Mouse (Mus musculus): Measurements from ENCODE around the gene Ssrp1. TPM values are rescaled to one million over a fixed set of nuclear protein-coding genes. Genes with fewer than 3 reads are reported as not detected.

The Ssrp1 gene
- 156 and 166 TPM in 2 replicates for polyA plus RNA-seq (2015; fragmentation: Nextera tagmentation; extraction: Ambion mirVana)

DNA sequence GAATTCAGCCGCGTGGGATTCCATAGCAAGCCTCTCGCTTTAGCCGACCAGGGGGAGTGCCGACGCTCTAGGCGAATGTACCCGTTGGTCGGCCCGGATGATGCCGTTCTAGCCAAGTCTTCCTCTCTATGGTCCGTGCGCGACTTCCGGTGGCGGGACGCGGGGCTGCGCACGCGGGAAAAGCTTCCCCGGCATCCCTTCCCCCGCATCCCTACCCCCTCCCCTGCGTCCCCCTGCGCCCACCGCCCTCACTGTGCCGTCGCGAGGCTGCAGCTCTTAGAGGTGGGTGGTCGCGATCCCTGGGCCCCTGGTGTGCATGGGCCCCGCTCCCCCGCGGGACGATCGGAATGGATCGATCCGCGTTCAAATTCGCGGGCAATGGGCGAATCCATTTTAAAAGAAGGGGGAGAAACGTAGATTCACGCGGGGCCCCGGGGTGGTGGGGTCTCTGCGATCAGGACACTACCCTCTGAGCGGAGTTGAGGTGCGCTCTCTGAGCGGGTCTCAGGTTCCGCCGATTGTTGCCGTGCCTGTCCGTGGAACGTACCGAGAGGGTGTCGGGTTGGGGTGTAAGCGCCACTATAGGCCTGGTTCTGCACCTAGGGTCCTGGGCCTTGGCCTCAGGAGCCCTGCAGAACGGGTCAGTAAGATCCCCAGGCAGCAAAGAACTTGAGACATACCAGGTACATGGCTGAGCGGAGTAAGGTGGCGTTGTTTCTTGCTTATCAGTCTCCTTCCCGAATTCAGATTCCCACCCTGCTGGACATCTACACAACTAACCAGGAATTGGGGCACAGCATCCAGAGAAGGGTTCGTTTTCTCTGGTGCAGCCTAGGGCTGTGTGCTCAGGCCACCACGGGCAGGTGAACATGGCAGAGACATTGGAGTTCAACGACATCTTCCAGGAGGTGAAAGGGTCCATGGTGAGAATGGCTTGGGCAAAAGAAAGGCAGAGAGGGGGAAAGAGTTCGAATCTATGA, at the start of gene Ssrp1, which contains the start of gene P2rx3:
Gene Ssrp1, plus strand, starts transcription at position 188 of the 980 bp plus-strand sequence.
Gene P2rx3, minus strand, starts transcription at position 416 of the 980 bp plus-strand sequence.
- peak; percentile 97 for ATAC-seq
- WGBS: 1% methylated on average over 66 of the region's 66 CpGs
- Histone ChIP-seq H3K9me3 (ENCODE audit: control insufficient read depth, low read length) (no peaks in the 10 kb centered on the region), H3K36me3 (ENCODE audit: control insufficient read depth, insufficient read depth, low read length) (peaks cover 23% of the 10 kb centered on the region), H3K27ac (ENCODE audit: low read depth, low read length) (peak within 1 kb of the TSS; percentile 85), H3K4me3 (ENCODE audit: low read length) (peak within 1 kb of the TSS; percentile 84), H3K9ac (ENCODE audit: low read depth, low read length) (peak within 1 kb of the TSS; percentile 96), H3K4me1 (ENCODE audit: control insufficient read depth, insufficient read depth, low read depth, low read length) (peaks cover 17% of the 10 kb centered on the region), H3K4me2 (ENCODE audit: low read length) (peak within 1 kb of the TSS; percentile 95), H3K27me3 (replicated peaks; ENCODE audit: control insufficient read depth, insufficient read depth, low read length) (no peaks in the 10 kb centered on the region)

DNA sequence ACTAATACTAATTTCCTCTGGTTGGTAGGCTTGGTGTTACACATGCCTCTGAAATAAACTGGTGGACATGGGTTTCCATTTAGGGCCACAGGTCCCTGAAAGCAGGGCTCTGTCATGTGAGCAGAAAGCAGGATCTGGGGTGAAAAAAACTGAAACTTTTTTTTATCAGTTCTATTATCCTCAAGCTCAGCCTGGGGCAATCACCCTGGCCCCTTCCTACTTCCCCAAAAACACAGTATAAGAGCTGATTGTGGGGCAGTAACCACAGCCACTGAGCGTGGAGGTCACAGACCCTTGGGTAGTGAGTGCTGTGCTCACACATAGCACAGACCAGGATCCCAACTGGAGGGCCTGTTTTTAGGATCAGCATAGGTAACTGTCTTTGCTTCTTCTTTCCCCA, 49.1 kb upstream of the Ssrp1 start, which contains the start of gene Prg3:
Gene Prg3, plus strand, starts transcription at position 286 of the 400 bp plus-strand sequence.
- H3K27me3 ChIP-seq (replicated peaks; ENCODE audit: control insufficient read depth, insufficient read depth, low read length): no peaks in the 10 kb centered on the region
- no peaks in the 10 kb centered on the region for H3K9me3 ChIP-seq (ENCODE audit: control insufficient read depth, low read length)
- no peak within 1 kb of the TSS for H3K9ac ChIP-seq (ENCODE audit: low read depth, low read length)
- H3K36me3 ChIP-seq (ENCODE audit: control insufficient read depth, insufficient read depth, low read length): no peaks in the 10 kb centered on the region
- ATAC-seq: no peak
- no peak within 1 kb of the TSS for H3K27ac ChIP-seq (ENCODE audit: low read depth, low read length)
- no peak within 1 kb of the TSS for H3K4me3 ChIP-seq (ENCODE audit: low read length)
- H3K4me2 ChIP-seq (ENCODE audit: low read length): no peak within 1 kb of the TSS
- 86% methylated on average over 1 of the region's 1 CpGs for WGBS
- H3K4me1 ChIP-seq (ENCODE audit: control insufficient read depth, insufficient read depth, low read depth, low read length): no peaks in the 10 kb centered on the region

DNA sequence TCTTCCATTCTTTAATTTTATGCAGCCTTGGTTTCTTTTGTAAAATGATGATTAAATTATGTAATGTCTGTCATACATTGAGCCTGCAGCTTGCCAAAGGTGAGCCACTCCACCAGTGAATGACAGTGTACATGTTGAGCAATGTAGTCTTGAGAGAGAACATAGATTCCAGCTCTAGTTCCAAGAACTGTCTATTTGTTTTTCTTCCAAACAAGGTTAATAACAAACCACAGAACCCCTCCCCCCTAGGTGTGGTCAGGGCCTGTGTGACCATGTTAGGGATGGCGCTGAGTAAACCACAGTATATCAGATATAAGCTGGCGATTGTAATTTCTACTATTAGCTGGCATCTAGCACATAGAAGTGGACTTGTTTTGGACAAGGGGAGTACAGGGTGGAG, 40.7 kb upstream of the Ssrp1 start:
- no peak overlapping the region for H3K4me2 ChIP-seq (ENCODE audit: low read length)
- H3K27ac ChIP-seq (ENCODE audit: low read depth, low read length): no peak overlapping the region
- 89% methylated on average over 2 of the region's 2 CpGs for WGBS
- H3K4me3 ChIP-seq (ENCODE audit: low read length): no peak overlapping the region
- no peaks in the 10 kb centered on the region for H3K27me3 ChIP-seq (replicated peaks; ENCODE audit: control insufficient read depth, insufficient read depth, low read length)
- H3K36me3 ChIP-seq (ENCODE audit: control insufficient read depth, insufficient read depth, low read length): no peaks in the 10 kb centered on the region
- no peak for ATAC-seq
- H3K9me3 ChIP-seq (ENCODE audit: control insufficient read depth, low read length): no peaks in the 10 kb centered on the region
- H3K4me1 ChIP-seq (ENCODE audit: control insufficient read depth, insufficient read depth, low read depth, low read length): no peaks in the 10 kb centered on the region
- H3K9ac ChIP-seq (ENCODE audit: low read depth, low read length): no peak overlapping the region

DNA sequence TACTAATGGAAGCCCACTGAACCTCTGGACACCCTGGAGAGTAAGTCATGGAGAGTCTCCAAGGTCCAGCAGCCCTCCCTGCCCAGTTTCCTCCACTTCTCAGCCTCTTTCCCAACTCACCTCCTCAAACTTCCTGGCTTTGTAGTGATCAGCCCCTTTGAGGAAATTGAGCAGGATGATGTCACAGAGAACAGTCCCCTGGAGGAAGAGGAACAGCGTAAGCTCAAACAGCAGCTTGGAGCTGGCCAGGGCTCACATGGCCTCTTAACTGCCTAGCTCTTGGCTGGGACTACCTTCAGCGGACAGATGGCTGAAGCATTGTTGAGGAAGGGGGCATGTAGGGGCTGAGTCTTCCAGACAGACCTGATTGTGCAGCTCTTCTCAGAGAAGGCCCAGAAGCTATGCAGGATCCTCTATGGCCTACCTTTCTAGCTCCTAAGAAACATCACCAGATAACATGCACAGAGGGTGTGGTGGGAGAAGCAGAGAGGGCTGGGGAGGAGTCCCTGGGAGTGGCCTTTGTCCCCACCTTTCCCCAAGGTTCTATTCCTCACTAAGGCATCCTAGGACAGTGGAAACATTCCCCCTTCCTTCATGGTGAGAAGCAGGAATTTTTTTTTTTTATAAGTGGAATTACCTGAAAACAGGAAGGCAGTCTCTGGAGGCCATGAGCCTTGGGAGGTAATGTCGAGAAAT, 37.4 kb upstream of the Ssrp1 start:
- H3K4me3 ChIP-seq (ENCODE audit: low read length): no peak overlapping the region
- H3K9me3 ChIP-seq (ENCODE audit: control insufficient read depth, low read length): no peaks in the 10 kb centered on the region
- no peaks in the 10 kb centered on the region for H3K36me3 ChIP-seq (ENCODE audit: control insufficient read depth, insufficient read depth, low read length)
- no peaks in the 10 kb centered on the region for H3K4me1 ChIP-seq (ENCODE audit: control insufficient read depth, insufficient read depth, low read depth, low read length)
- no peak overlapping the region for H3K27ac ChIP-seq (ENCODE audit: low read depth, low read length)
- no peaks in the 10 kb centered on the region for H3K27me3 ChIP-seq (replicated peaks; ENCODE audit: control insufficient read depth, insufficient read depth, low read length)
- no peak for ATAC-seq
- no peak overlapping the region for H3K4me2 ChIP-seq (ENCODE audit: low read length)
- no peak overlapping the region for H3K9ac ChIP-seq (ENCODE audit: low read depth, low read length)
- 75% methylated on average over 3 of the region's 3 CpGs for WGBS

DNA sequence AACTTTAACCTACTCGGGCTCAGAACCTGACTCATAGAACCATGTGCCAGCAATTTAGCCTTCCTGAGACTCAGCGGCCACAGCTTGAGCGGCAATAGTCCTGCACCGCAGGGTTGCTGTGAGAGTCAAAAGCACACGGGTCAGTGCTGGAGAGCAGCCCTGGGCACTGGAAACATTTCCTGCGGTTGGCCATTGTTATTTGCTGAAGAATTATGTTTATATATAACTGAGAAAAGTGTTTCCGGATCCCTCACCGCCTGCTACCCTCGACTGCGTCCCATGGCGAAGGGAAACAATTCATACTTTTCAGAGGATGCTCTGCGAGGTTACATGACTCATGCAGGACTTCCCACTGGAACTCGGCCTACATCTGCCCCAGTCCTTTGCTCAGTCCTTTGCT, 35.5 kb upstream of the Ssrp1 start:
- Histone ChIP-seq H3K27me3 (replicated peaks; ENCODE audit: control insufficient read depth, insufficient read depth, low read length) (no peaks in the 10 kb centered on the region), H3K9me3 (ENCODE audit: control insufficient read depth, low read length) (no peaks in the 10 kb centered on the region), H3K4me1 (ENCODE audit: control insufficient read depth, insufficient read depth, low read depth, low read length) (no peaks in the 10 kb centered on the region), H3K4me2 (ENCODE audit: low read length) (no peak overlapping the region), H3K9ac (ENCODE audit: low read depth, low read length) (no peak overlapping the region), H3K4me3 (ENCODE audit: low read length) (no peak overlapping the region), H3K36me3 (ENCODE audit: control insufficient read depth, insufficient read depth, low read length) (no peaks in the 10 kb centered on the region), H3K27ac (ENCODE audit: low read depth, low read length) (no peak overlapping the region)
- ATAC-seq: no peak
- 63% methylated on average over 13 of the region's 13 CpGs for WGBS

DNA sequence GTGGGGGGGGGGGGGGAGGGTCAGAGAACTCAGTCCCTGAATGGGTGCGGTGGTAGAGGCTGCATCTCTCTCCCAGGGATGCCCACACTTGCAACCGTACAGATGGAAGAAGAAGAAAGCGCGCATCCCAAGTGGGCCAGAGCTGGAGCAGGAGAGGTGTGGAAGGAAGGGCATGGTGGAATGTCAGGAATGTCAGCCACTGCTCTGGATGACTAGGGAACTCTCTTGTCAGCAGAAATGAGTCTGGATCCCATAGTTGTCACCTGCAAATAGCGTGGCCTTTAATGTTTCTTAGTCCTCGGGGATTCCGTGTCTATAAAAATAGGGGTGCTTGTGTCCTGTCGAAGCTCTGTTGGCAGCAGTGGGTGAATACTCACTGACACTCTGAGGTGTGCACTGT, 34.5 kb upstream of the Ssrp1 start:
- no peak for ATAC-seq
- no peaks in the 10 kb centered on the region for H3K27me3 ChIP-seq (replicated peaks; ENCODE audit: control insufficient read depth, insufficient read depth, low read length)
- H3K4me3 ChIP-seq (ENCODE audit: low read length): no peak overlapping the region
- no peaks in the 10 kb centered on the region for H3K36me3 ChIP-seq (ENCODE audit: control insufficient read depth, insufficient read depth, low read length)
- H3K4me2 ChIP-seq (ENCODE audit: low read length): no peak overlapping the region
- 81% methylated on average over 8 of the region's 8 CpGs for whole genome bisulfite sequencing
- no peaks in the 10 kb centered on the region for H3K4me1 ChIP-seq (ENCODE audit: control insufficient read depth, insufficient read depth, low read depth, low read length)
- no peak overlapping the region for H3K9ac ChIP-seq (ENCODE audit: low read depth, low read length)
- no peak overlapping the region for H3K27ac ChIP-seq (ENCODE audit: low read depth, low read length)
- H3K9me3 ChIP-seq (ENCODE audit: control insufficient read depth, low read length): no peaks in the 10 kb centered on the region

DNA sequence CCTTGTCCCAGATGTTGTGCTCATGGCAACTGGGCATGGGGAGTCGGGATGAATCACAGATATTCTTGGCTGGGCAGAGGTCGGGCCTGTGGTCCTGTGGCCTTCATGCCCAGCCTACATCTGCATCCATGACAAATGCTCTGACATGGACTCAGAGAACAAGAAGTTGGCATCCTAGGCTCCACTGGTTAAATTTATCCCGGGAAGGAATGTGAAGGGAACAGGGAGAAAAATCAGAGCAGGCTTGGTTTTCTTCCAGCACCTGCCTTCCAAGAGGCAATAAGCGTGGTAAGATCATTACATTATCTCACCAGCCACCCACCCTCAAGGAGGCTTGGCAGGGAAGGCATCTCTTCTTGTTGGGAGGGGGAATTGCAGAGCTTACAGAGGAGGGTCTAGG, 32.7 kb upstream of the Ssrp1 start:
- Histone ChIP-seq H3K36me3 (ENCODE audit: control insufficient read depth, insufficient read depth, low read length) (no peaks in the 10 kb centered on the region), H3K9ac (ENCODE audit: low read depth, low read length) (no peak overlapping the region), H3K9me3 (ENCODE audit: control insufficient read depth, low read length) (no peaks in the 10 kb centered on the region), H3K27ac (ENCODE audit: low read depth, low read length) (no peak overlapping the region), H3K4me3 (ENCODE audit: low read length) (no peak overlapping the region), H3K4me2 (ENCODE audit: low read length) (no peak overlapping the region), H3K27me3 (replicated peaks; ENCODE audit: control insufficient read depth, insufficient read depth, low read length) (no peaks in the 10 kb centered on the region), H3K4me1 (ENCODE audit: control insufficient read depth, insufficient read depth, low read depth, low read length) (no peaks in the 10 kb centered on the region)
- 83% methylated on average over 4 of the region's 4 CpGs for WGBS
- no peak for ATAC-seq

DNA sequence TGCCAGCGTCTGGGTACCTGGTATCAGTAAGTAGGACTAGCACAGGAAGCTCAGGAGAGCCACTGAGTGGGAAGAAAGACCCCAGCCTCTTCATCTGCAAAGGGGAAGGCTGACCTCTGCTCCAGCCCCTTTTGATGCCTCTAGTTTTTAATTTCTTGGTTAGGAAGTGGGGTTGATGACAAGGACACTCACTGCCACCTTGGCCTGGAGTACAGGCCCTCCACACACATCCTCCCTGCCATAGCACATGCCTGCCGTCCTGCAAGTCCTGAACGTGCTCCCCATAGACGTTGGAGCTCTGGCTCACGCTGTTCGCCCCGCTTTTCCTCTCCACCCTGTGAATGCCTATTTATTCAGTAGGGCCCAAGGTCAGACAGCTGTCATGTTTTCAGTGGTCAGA, 30.4 kb upstream of the Ssrp1 start:
- H3K36me3 ChIP-seq (ENCODE audit: control insufficient read depth, insufficient read depth, low read length): no peaks in the 10 kb centered on the region
- no peak overlapping the region for H3K27ac ChIP-seq (ENCODE audit: low read depth, low read length)
- no peak for ATAC-seq
- no peaks in the 10 kb centered on the region for H3K4me1 ChIP-seq (ENCODE audit: control insufficient read depth, insufficient read depth, low read depth, low read length)
- no peak overlapping the region for H3K4me2 ChIP-seq (ENCODE audit: low read length)
- WGBS: 82% methylated on average over 7 of the region's 7 CpGs
- no peak overlapping the region for H3K4me3 ChIP-seq (ENCODE audit: low read length)
- H3K9ac ChIP-seq (ENCODE audit: low read depth, low read length): no peak overlapping the region
- H3K9me3 ChIP-seq (ENCODE audit: control insufficient read depth, low read length): no peaks in the 10 kb centered on the region
- H3K27me3 ChIP-seq (replicated peaks; ENCODE audit: control insufficient read depth, insufficient read depth, low read length): no peaks in the 10 kb centered on the region

DNA sequence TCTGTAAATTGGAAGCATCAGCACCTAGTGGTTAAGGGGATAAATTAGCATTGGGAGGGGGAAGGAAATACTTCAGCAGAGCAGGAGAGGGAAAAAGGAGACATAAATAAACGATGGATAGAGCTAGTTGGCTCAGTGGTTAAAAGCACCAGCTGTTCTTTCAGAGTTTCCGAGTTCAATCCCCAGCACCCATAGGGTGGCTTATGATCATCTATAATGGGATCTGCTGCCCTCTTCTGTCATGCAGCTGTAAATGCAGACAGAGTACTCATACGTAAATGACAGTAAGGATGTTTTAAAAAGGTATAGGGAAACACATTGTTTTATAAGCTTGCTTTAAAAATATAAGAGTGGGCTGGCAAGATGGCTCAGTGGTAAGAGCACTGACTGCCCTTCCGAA, 29.3 kb upstream of the Ssrp1 start:
- no peaks in the 10 kb centered on the region for H3K36me3 ChIP-seq (ENCODE audit: control insufficient read depth, insufficient read depth, low read length)
- H3K4me2 ChIP-seq (ENCODE audit: low read length): no peak overlapping the region
- H3K9ac ChIP-seq (ENCODE audit: low read depth, low read length): no peak overlapping the region
- H3K9me3 ChIP-seq (ENCODE audit: control insufficient read depth, low read length): no peaks in the 10 kb centered on the region
- H3K4me3 ChIP-seq (ENCODE audit: low read length): no peak overlapping the region
- WGBS: 18% methylated on average over 4 of the region's 4 CpGs
- no peaks in the 10 kb centered on the region for H3K27me3 ChIP-seq (replicated peaks; ENCODE audit: control insufficient read depth, insufficient read depth, low read length)
- no peak overlapping the region for H3K27ac ChIP-seq (ENCODE audit: low read depth, low read length)
- ATAC-seq: no peak
- no peaks in the 10 kb centered on the region for H3K4me1 ChIP-seq (ENCODE audit: control insufficient read depth, insufficient read depth, low read depth, low read length)
